Mouse (Mus musculus): Measurements from ENCODE around the gene Exosc1. TPM values are rescaled to one million over a fixed set of nuclear protein-coding genes. Genes with fewer than 3 reads are reported as not detected.

Gene Exosc1
- polyA plus RNA-seq, 1 experiment from 2014 or later, result 78.5 TPM

Other genes with a start within 250 kb of the Exosc1 start
- gene Slit1, start 189.8 kb downstream of the Exosc1 start, polyA plus RNA-seq (2016; fragmentation: Nextera tagmentation; extraction: Ambion mirVana), result 0.15 and 0.40 TPM in 2 replicates
- gene Arhgap19, start 131.4 kb downstream of the Exosc1 start, polyA plus RNA-seq (2016; fragmentation: Nextera tagmentation; extraction: Ambion mirVana), result 33.5 and 35.0 TPM in 2 replicates
- 5.8 and 6.2 TPM in 2 replicates for gene Frat1, start 103.5 kb downstream of the Exosc1 start, polyA plus RNA-seq (2016; fragmentation: Nextera tagmentation; extraction: Ambion mirVana)
- 5.0 and 5.6 TPM in 2 replicates for gene Frat2, start 85.3 kb downstream of the Exosc1 start, polyA plus RNA-seq (2016; fragmentation: Nextera tagmentation; extraction: Ambion mirVana)
- 22.8 and 23.2 TPM in 2 replicates for gene Rrp12, start 37.2 kb downstream of the Exosc1 start, polyA plus RNA-seq (2016; fragmentation: Nextera tagmentation; extraction: Ambion mirVana)
- 636 and 656 TPM in 2 replicates for gene Pgam1, start 21.5 kb downstream of the Exosc1 start, polyA plus RNA-seq (2016; fragmentation: Nextera tagmentation; extraction: Ambion mirVana)
- 87.6 and 93.2 TPM in 2 replicates for gene Zdhhc16, start 57 bp upstream of the Exosc1 start, polyA plus RNA-seq (2016; fragmentation: Nextera tagmentation; extraction: Ambion mirVana)
- gene Mms19, start 47.7 kb upstream of the Exosc1 start, polyA plus RNA-seq (2016; fragmentation: Nextera tagmentation; extraction: Ambion mirVana), result 41.3 and 42.5 TPM in 2 replicates
- 19.1 and 19.3 TPM in 2 replicates for gene Ubtd1, start 48.3 kb upstream of the Exosc1 start, polyA plus RNA-seq (2016; fragmentation: Nextera tagmentation; extraction: Ambion mirVana)
- 0.25 TPM in 1 of 2 replicates, not detected in the other for gene Ankrd2, start 102.6 kb upstream of the Exosc1 start, polyA plus RNA-seq (2016; fragmentation: Nextera tagmentation; extraction: Ambion mirVana)
- gene Hoga1, start 112.2 kb upstream of the Exosc1 start, polyA plus RNA-seq (2016; fragmentation: Nextera tagmentation; extraction: Ambion mirVana), result 1.5 and 1.9 TPM in 2 replicates
- gene 4933411K16Rik, start 118.8 kb upstream of the Exosc1 start, polyA plus RNA-seq (2016; fragmentation: Nextera tagmentation; extraction: Ambion mirVana), result 0.20 TPM in 1 of 2 replicates, not detected in the other
- 37.7 and 39.1 TPM in 2 replicates for gene Morn4, start 152.9 kb upstream of the Exosc1 start, polyA plus RNA-seq (2016; fragmentation: Nextera tagmentation; extraction: Ambion mirVana)
- 36.5 and 39.4 TPM in 2 replicates for gene Pi4k2a, start 157.0 kb upstream of the Exosc1 start, polyA plus RNA-seq (2016; fragmentation: Nextera tagmentation; extraction: Ambion mirVana)
- gene Avpi1, start 195.6 kb upstream of the Exosc1 start, polyA plus RNA-seq (2016; fragmentation: Nextera tagmentation; extraction: Ambion mirVana), result 22.6 and 26.3 TPM in 2 replicates
- 9.7 and 17.2 TPM in 2 replicates for gene Marveld1, start 214.0 kb upstream of the Exosc1 start, polyA plus RNA-seq (2016; fragmentation: Nextera tagmentation; extraction: Ambion mirVana)
- 28.2 and 33.7 TPM in 2 replicates for gene Zfyve27, start 230.5 kb upstream of the Exosc1 start, polyA plus RNA-seq (2016; fragmentation: Nextera tagmentation; extraction: Ambion mirVana)

Data from limb, embryonic 12.5 days (tissue).